Mouse (Mus musculus): ENCODE results near the gene Msi1.
A peak's percentile ranks its signal among the peaks of the same experiment; 100 is the strongest.

Msi1 gene

DNA sequence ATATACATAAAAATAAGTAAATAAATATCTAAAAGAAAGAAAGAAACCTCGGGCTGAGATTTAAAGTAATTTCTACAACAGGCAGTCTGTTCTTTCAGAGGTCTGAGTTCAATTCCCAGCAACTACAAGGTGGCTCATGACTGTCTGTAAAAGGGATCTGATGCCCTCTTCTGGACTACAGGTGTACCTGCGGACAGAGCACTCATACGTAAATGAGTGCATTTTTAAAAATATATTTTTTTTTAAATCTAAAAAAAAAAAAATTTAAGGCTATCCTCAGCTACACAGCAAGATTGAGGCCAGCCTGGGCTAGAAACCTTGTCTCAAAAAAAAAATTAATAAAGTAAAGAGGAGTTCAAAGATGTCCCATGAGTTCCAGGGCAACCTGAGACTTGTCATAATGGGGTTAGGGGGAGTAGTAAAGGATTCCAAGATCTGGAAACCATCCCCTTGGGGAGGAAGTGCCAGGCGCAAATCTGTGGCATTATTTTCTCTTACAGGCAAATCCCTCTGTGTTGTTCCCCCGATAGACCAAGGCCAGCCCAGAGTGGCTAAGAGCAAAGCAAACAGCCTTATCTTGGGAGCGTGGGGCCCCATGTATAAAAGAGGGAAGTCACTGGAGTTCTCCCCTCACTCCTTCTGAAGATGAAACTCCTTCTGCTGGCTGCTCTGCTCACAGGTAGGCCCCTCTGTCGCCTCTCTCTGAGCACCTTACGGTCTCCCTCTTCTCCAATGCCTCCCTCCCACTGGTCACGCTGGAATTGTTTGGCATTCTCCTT, 36.4 kb downstream of the Msi1 start, which contains the start of gene Pla2g1b:
Gene Pla2g1b, plus strand, starts transcription at position 621 of the 779 bp plus-strand sequence.
- DNase-seq (ENCODE audit: extremely low read depth, low read depth), result peak; percentile 65

DNA sequence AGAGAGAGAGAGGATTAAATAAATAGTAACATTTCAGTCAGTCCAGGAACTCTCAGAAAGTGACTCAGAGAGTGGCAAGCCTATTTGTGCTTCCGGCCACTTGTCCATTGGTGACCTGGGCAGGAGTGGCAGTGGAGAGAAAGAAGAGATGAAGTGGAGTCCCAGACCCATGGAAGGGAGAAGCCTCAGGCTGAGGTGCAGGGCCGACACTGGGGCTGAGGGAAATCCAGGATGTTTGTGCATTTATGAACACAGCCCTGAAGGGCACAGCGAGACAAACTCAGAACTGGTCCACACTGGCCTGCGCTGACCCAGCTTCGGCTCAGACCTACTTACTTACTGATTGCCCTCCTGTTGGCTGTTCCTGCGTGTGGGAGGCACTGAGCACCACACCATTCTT, 40.4 kb downstream of the Msi1 start:
- DNase-seq (ENCODE audit: extremely low read depth, low read depth), result no peak

DNA sequence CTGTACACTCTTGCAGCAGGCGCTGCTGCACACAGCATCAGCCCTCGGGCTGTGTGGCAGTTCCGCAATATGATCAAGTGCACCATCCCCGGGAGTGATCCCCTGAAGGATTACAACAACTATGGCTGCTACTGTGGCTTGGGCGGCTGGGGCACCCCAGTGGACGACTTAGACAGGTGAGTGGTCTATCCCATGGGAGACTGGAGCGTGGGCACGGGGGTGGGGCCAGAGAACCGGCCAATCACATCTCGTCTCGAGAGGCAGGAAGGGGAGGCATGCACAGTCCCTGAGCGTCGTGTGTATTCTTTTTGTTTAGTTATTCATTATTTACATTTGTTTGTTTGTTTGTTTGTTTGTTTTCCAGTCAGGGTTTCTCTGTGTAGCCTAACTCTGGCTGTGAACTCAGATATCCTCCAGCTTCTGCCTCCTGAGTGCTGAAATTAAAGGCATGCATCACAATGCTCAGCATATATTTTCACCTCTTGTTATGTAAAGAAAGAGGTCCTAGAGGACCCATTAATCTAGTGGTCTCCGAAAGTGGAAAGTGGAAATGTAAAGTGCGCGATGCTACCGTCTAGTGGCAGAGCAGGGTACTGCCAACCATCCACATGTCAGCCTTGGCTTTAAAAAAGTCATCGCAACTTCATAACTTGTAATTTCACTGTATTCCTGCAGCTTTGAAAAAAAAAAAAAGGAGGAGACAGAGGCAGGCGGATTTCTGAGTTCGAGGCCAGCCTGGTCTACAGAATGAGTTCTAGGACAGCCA, 41.5 kb downstream of the Msi1 start:
- no peak for DNase-seq (ENCODE audit: extremely low read depth, low read depth)

DNA sequence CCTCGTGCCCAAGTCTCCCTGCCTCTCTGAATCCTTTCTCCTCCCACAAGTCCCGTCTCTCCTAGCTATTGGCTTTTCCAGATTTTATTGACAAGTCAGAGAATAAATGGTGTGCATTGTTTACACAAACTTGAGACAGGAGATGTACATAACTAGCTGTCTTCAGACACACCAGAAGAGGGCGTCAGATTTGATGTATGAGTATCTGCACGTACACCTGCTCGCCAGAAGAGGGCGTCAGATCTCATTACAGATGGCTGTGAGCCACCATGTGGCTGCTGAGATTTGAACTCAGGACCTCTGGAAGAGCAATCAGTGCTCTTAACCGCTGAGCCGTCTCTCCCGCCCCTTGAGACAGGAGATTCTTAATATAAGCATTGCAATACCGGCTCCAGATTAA, 43.8 kb downstream of the Msi1 start:
- no peak for DNase-seq (ENCODE audit: extremely low read depth, low read depth)

DNA sequence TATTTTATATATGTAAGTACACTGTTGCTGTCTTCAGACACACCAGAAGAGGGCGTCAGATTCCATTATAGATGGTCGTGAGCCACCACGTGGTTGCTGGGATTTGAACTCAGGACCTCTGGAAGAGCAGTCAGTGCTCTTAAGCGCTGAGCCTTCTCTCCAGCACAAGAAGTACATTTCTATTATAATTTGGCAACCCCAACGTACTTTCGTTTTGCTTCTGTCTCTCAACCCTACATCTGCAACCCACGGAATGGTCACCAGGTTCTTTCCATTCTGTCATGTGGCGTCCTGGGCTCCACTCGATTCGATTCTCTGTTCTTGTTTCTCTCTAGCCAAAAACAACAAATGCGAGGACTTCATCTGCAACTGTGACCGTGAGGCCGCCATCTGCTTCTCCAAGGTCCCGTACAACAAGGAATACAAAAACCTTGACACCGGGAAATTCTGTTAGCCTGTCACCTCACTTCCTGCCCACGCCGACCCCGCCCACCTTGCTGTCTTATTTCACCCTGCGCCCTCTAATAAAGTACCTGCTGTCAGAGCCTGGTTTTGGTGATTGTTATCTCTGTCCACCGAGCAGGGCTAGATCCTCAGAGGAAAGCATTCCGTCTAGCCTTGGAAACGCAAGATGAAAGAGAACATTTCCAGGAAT, 44.9 kb downstream of the Msi1 start:
- DNase-seq (ENCODE audit: extremely low read depth, low read depth), result no peak

DNA sequence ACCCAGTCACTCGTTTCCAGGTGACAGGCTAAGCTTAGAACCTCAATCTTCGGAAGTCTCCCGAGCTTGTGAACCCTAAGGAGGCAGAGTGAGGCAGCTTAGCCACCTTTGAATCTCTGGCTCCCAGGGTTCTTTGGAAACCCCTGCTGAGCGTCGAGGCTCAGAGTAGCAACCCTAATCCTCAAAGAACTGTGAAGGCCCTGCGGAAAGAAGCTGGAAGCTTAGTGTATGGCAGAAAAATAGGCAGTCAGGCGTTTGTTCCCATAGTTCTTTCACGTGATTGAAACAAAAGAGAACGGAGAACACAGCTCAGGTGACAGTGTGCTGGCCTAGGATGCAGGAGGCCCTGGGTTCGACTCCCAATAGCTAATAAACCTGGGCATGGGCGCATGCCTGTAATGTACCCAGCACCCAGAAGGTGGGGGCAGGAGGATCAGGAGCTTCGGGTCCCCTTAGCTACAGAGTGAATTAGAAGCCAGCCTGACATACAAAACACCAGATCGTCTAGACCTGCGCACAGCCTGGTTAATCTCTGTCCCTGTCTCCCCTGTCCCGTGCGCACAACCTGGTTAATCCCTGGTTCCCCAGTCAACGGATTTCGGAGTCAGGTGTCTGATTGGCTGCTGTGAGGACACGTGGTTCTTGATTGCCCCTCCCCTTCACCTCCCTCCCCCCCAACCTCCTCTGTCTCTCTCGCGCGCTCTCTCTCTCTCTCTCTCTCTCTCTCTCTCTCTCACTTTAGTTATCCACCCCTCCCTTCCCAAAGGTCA, 46.1 kb downstream of the Msi1 start:
- DNase-seq (ENCODE audit: extremely low read depth, low read depth), result no peak

DNA sequence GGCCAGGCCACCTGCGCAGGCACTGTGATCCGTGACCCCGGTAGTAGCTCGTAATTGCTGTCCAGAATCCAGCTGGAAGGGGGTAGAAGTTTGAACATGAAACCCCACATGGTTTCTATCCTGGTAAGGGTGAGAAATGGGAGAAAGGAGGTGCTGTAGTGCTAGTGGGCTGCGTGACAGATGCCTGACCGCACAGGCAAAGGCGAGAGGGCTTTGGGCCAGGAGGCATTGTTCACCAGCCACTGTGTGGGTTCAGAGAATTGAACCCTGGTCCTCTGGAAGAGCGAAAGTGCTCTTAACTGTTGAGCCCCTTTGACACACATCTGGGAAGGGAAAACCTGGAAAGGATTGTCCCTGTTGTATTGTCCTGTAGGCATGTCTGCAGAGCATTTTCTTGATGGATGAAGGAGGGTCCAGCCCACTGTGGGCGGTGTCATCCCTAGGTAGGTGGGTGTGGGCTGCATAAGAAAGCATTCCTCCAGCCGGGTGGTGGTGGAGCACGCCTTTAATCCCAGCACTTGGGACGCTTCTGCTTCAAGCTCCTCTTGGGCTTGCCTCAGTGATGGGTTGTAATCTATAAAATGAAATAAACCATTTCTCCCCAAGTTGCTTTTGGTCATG, 46.8 kb downstream of the Msi1 start:
- DNase-seq (ENCODE audit: extremely low read depth, low read depth), result no peak

DNA sequence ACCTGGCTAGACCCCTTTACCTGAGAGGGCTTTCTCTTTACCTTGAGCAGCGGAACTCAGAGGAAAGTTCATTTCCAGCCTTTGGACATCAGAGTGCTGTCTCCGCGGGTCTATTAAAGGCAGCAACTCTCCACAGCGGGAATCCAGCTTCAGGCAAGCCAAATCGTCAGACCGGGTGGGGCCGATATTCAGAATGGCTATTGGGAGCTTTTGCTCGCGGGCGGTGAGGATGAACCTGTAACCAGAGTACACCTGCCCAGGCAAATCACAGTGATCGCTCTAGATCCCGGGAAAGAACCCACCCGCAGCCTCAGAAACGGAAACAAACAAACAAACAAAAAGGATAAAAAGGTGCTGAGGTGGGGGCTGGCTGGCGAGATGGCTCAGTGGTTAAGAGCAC, 50.2 kb downstream of the Msi1 start:
- DNase-seq (ENCODE audit: extremely low read depth, low read depth), result no peak

DNA sequence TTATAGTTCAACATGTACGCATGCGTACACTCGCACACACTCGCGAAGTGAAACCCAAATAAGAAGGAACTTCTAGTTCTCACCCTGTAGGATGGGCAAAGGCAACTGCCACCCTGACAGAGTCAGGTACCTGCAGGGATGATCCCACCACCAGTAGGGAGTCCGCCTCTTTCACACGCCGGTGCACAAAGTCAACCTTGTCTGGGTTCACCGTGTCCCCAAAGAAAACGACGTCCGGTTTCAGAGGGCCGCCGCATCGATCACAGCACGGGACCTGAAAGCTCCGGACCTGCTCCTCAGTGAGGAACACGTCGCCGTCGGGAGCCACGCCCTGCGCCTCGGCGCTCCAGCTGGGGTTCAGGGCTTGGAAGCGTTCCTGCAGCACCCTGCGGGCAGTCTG, 50.7 kb downstream of the Msi1 start:
- DNase-seq (ENCODE audit: extremely low read depth, low read depth), result no peak

DNA sequence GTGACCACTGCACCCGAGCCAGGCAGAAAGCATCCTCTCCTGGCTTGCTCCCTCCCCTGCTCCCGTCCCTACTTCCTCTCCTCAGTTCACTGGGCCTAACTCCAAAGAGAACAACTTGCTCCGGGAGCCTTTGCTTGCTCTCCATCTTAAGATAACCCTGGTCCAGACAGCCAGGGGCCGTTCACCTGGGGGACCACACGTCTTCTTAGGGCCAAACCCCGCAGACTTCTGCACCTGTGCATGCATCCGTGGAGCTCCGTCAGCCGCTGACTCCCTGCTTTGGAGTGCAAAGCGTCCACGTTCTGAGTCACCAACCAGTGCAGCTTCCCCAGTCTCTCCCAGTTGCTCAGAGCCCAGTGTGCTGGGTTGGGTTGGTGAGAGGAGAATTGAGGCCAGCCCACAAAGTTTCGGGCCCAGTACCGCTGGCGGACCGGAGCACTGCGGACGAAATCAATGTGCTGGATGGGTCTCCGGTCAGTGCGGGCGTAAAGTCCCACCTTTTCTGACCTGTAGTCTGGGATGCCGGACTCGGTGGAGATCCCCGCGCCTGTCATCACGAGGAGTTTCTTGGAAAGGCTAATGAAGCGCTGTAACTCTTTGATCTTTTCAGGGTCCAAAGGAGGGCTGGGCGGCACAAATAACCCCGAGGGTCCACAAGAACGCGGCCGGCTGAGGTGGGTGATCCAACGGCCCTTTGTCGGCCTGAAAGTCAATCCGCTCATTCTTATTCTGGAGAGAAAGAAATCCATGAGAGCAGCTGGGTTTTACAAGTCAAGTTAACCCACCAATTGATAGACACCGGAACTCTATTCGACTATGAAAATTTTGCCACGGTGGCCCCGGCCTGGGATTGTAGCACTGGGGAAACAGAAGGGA, 53.2 kb downstream of the Msi1 start:
- DNase-seq (ENCODE audit: extremely low read depth, low read depth), result no peak

DNA sequence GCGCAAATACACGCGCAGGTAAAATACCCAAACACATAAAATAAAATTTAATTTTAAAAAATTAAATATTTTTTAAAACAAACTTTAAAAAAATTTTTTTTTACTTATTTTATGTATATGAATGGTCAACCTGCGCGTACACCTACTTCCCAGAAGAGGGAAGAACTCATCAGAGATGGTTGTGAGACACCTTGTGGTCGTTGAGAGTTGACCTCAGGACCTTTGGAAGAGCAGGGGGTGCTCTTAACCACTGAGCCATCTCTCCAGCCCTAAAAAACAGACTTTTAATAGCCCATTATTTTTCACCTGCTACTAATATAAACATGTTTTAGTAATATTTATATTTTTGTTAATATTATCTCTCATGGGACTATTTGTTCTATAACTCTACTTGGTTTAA, 54.0 kb downstream of the Msi1 start:
- DNase-seq (ENCODE audit: extremely low read depth, low read depth), result no peak

DNA sequence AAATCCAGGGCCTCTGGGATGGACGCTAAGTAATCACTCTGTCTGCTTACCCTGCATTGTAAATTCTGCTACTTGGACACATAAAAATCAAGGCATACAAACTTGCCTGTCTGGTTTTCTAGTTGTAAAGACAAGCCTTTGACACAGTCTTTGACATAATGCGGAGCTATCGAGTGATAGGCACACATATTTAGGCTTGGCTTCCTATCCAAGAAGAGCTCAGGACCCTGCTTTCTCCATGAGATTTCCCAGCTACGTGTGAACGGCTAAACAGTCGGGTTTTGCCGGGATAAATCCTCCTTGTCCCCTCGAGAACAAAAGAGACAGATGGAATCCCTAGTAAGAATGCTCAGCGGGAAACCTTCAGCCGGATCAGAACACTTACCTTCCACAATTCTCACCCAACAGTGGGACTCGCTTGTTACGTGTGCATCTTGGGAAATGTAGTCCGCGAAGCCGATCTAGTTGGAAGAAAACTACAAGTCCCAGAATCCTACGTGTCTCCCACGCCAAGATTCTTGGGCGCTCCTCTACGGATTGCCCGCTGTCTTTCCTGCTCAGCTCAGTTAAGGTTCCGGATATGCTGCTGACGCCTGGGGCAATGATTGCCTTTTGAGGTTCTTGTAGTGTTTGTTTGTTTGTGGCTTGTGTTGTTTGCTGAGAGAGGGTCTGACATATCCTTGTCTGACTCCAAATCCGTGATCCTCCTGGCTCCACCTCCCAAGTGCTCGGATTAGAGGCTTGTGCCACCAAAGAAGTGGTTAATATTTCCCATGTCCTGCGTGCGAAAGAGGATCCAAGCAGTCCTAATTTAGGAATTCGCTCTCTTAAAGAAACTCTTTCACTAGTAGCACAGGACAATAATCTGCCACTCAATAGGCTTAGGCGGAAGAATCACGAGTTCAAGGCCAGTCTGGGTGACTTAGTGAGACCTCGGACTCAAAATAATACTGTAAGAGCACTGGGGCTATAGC, 54.8 kb downstream of the Msi1 start, which contains the start of gene Sirt4:
Gene Sirt4, minus strand, starts transcription at position 779 of the 974 bp plus-strand sequence.
- DNase-seq (ENCODE audit: extremely low read depth, low read depth), result peak; percentile 97

DNA sequence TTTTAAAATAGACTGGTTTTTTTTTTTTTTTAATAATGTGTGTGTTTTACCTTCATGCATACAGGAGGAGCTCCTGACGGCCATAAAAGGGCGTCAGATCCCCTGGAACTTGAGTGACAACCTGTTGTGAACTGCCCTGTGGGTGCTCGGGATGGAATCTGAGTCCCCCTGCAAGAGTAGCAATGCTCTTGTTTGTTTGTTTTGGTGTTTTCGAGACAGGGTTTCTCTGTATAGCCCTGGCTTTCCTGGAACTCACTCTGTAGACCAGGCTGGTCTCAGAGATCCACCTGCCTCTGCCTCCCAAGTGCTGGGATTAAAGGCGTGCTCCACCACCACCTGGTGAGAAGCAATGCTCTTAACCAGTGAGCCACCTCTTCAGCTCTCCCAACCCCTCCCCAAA, 55.6 kb downstream of the Msi1 start:
- DNase-seq (ENCODE audit: extremely low read depth, low read depth), result no peak

DNA sequence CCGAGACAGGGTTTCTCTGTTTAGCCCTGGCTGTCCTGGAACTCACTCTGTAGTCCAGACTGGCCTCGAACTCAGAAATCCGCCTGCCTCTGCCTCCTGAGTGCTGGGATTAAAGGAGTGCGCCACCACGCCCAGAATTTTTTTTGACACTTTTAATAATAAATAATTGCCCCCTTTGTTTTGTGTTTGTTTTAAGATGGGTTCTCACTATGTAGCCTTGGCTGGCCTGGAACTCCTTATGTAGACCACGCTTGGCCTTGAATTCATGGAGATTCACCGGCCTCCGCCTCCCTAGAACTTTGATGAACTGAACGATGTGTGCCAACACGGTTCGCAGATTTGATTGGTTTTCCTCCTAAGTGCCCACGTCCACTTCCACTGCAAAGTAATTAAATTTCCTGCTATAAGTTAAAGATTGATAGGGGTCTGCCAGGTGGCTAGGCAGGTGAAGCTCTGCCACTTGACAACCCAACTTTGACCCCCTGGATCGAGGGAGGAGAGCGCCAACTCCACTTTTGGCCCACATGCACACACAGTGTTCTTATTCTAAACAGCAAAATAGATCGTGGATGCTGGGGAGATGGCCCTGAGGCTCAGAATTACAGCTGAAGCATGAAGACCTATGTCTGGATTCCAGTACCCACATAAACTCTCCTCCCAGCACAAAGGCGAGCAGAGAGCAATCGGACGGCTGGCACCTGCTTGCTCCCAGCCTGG, 56.2 kb downstream of the Msi1 start:
- no peak for DNase-seq (ENCODE audit: extremely low read depth, low read depth)

DNA sequence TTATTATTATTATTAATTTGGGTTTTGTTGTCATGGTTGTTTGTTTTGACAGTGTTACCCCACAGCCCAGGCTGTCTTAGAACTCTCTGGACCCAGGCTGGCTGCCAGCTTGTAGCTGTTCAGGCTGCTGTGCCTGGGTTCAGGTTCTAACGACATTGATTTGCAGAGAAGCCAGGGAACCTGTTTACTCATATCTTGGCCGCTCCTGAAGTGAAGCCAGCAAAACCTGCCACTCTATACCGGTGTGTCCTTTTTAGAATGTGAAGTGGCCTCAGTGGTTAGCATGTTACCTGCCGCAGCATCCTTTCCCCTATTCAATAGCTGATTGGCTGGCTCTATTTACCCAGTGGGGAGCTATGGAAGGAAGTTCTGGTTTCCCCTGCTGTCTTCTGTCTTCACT, 57.3 kb downstream of the Msi1 start:
- DNase-seq (ENCODE audit: extremely low read depth, low read depth), result no peak

DNA sequence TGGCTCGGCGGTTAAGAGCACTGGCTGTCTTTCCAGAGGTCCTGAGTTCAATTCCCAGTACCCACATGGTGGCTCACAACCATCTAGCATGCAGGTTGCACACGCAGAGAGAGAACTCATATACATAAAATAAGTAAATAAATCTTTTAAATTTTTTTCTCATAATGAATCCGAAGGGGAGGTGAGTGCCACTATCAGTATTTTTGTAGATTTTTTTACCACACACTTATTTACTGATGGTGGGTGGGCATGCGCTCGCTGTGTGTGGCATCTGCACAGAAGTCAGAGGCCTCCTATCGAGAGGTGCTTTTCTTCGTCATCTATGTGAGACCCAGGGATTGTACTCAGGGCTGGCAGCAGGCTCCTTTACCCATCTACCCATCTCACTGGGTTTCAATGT, 58.0 kb downstream of the Msi1 start:
- no peak for DNase-seq (ENCODE audit: extremely low read depth, low read depth)

DNA sequence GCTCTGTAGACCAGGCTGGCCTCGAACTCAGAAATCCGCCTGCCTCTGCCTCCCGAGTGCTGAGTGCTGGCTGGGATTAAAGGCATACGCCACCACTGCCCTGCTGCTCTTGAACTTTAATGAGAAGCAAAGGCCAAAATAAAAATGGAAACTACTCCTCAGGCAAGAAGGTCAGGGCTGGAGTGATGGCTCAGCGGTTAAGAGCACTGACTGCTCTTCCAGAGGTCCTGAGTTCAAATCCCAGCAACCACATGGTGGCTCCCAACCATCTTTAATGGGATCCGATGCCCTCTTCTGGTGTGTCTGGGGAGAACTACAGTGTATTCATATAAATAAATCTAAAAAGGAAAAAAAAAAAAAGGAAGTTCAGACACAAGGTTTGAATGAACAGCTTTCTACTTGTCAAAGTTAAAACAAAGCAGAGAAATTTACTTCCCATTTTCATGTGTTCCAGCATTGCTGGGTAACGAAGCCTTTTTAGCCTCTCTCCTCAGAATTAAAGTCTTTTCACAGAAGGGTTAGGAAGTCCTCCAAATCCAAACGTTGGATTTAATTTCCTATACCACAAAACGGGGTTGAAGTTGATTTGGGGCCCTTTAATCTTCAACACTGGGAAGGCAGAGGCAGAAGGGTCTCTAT, 58.7 kb downstream of the Msi1 start:
- DNase-seq (ENCODE audit: extremely low read depth, low read depth), result peak; percentile 76

All from MEL-GATA-1-ER (cell line).